Mouse (Mus musculus) regulatory T cell (primary cell): ENCODE measurements at regions not wholly inside any gene's neighbourhood (a gene's known extent, or its start where the extent isn't known, plus 50 kb on each side); places are given as distances from the start of the nearest gene placed in this dataset.

Source experiments
- in situ Hi-C: fragments of 300-600 bp; cut with MboI, MseI; formaldehyde crosslinking; loops from one replicate; pipeline ENCODE4 v1.15.1; 2025; ENCODE audit warnings: high pct_unique_total_duplicates

DNA sequence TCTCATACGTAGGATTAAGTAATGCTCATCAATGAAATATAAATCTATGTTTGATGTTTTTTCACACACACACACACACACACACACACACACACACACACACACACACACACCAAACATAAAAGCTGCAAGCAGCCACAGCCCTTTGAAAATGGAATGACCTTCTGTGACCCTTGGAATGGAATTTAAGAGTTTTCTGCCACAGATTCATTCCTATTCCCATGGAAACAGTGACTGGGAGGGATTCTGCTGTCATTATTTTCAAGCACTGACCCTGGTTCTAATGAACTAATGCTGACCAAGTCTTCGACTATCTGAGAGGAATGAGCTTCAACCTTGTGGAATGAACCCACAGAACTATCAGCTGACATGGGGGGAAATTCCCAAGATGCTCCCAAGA lies 156.7 kb upstream of the Cnr1 start:
- in situ Hi-C loops, result no loop called here

GRCm38 (mm10) chr4:33786027-33786426 lies 138.4 kb upstream of the Cnr1 start:
- in situ Hi-C loops, result no loop called here

GRCm38 (mm10) chr4:33786958-33787357 lies 137.4 kb upstream of the Cnr1 start:
- in situ Hi-C loops, result no loop called here

- in situ Hi-C loops, result no loop called here
Observed at GRCm38 (mm10) chr4:33793398-33793797, 131.0 kb upstream of the Cnr1 start.

GRCm38 (mm10) chr4:33795461-33795860 lies 128.9 kb upstream of the Cnr1 start:
- in situ Hi-C loops, result no loop called here

DNA sequence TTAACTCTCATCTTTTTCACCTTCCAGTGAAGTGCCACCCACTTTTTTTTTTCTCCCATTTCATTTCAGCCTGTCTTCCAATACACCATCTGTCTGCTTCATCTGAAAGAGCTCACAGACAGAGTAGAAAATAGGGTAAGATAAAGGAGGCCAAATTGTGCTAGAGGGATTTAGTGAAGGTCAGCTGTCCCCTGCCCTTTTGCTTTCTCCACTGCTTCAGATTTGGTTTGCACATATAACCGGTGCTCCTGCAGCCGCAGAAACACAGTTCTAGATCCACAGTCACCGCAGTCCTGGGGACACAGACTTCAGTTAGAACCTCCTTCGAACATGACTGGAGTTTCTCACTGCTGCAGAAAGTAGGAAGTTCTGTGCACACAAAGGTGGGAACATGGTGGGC lies 126.4 kb upstream of the Cnr1 start:
- in situ Hi-C loops, result no loop called here

- in situ Hi-C loops, result no loop called here
Observed at GRCm38 (mm10) chr4:33798654-33799053, 125.7 kb upstream of the Cnr1 start.

- in situ Hi-C loops, result no loop called here
Observed at GRCm38 (mm10) chr4:33799110-33799509, 125.3 kb upstream of the Cnr1 start.

- in situ Hi-C loops, result no loop called here
Observed at GRCm38 (mm10) chr4:33799831-33800230, 124.6 kb upstream of the Cnr1 start.

DNA sequence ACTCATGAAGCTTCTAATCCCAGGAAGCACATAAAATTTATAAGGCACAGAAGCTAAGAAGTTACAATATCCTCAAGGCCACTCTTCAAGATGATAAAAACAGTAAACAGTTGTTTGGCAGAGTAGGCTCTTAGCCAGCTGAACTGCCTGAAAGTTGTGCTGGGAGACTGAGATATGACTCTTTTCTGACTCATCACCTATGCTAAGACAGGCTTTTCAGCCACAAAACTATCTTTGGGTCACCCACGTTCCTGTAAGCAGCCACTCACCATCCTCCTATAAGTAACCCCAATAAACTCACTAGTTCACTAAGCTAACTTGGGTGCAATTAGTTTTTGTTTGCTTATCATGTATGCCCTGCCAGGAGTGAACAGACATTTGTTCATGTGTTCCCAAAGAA lies 112.1 kb upstream of the Cnr1 start:
- in situ Hi-C loops, result no loop called here

GRCm38 (mm10) chr4:33823850-33824249 lies 100.5 kb upstream of the Cnr1 start:
- in situ Hi-C loops, result no loop called here

GRCm38 (mm10) chr4:33833134-33833533 lies 91.3 kb upstream of the Cnr1 start:
- in situ Hi-C loops, result no loop called here

DNA sequence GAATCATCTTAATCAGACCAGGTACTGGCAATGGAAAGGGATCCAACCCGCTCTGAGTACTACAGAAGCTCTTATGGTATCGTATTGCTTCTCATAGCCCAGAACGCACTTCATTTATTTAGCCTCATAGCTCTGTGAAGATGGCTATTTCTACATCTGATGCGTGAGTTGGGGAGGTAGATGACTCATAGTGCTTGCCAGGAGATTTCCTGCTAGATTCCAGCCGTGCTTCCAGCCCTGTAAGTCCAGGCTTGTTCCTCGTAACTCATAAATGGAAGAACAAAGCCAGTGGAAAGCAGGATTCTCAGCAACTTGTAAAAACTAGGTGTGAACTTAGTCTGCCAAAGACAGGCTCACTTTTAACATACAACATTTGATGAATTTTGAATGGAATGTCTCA lies 86.0 kb upstream of the Cnr1 start:
- in situ Hi-C loops, result no loop called here

GRCm38 (mm10) chr4:33840119-33840518 lies 84.3 kb upstream of the Cnr1 start:
- in situ Hi-C loops, result no loop called here

DNA sequence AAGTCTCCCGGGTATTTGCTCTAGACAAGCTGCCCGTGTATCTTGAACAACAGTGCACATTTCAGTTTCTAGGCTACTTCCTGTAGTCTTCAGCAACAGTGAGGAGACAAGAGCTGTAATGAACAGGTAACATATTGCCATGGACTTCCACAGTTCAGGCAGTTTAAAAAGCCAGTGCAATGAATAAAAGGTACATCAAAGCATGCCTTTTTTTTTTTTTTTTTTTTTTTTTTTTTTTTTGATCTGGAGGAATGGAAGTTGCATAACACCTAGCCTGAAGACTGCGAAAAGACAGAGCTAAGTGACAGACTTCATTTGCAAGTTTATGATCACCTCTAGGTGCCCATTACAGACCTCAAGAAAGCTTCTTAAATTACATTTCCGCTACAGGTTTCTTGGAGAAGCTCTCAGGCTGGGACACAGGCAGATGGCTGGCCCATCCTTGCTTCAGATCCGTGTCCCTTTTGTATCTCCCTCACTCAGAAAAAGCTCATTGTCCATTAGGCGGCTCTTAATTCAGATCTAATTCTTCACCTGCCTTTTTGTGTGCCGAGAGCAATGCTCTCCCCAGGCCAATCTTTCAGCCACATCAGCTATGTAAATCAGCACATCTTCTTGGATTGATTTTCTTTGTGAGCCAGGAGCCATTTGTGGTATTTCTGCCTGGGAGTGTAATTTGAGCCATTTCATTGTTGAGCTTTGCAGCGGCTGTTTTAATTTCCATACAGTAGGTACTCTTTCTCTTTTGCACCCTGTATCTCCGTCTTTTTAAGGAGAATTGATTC lies 78.6 kb upstream of the Cnr1 start:
- in situ Hi-C loops, result no loop called here

DNA sequence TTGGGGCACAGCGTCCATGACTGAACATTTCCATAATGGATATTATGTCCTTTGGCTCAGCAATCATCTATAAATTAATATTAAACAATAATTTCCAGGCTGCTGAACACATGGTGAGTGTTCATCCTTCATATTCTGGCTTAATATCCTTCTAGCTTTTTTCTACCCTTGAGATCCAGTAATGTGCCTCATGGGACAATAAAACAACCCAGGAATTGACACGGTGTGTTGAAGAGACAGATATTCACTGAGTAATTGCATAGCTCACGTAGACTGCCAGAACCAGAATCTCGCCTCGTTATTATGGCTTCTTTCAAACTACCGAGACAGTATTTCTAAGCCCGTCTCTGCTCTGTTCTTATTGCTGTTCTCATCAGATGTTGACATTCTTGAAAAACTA lies 74.1 kb upstream of the Cnr1 start:
- in situ Hi-C loops, result no loop called here

- in situ Hi-C loops, result no loop called here
Observed at GRCm38 (mm10) chr4:33852294-33852693, 72.1 kb upstream of the Cnr1 start.

GRCm38 (mm10) chr4:33855112-33855511 lies 69.3 kb upstream of the Cnr1 start:
- in situ Hi-C loops, result no loop called here

- in situ Hi-C loops, result no loop called here
Observed at GRCm38 (mm10) chr4:33867126-33867525, 57.3 kb upstream of the Cnr1 start.

DNA sequence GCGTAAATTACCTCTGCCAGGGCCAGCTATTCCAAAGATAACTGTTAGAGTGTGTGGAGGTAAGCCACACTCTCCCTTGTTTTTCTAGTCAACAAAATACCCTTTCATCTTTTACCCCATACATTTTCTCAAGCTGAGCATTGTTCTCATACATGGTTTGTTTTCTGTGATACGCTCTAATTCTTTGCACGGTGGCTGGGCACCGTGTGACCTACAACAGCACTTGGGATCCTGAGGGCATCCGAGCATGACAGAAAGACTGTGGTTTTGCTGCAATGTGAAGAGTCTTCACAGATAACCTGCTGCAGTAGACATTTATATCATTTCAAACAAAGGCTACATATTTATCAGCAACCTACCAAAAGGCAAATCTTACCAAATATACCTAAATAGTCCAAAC lies 55.1 kb upstream of the Cnr1 start:
- in situ Hi-C loops, result no loop called here
